Mouse (Mus musculus) embryonic facial prominence, embryonic 10.5 days (tissue): ENCODE results near the gene Mpdu1. TPM values are rescaled to one million over a fixed set of nuclear protein-coding genes. Genes with fewer than 3 reads are reported as not detected.
"Not testable (repeated sequence)": the region's sequence is repeated elsewhere in the genome, so short reads cannot be mapped to it uniquely, and the experiment has no call there.

Source experiments
- DNase-seq: peaks from one replicate; pipeline ENCODE4 v3.0.0-alpha.2; 2017; ENCODE audit warnings: low spot score
- H3K27ac ChIP-seq: fragments of 300-500 bp; sonication (generic); replicated peaks from 2 replicates; pipeline ENCODE4 v1.5.1; 2016; ENCODE audit warnings: mild to moderate bottlenecking
- H3K27me3 ChIP-seq: fragments of 300-500 bp; sonication (generic); replicated peaks from 2 replicates; pipeline ENCODE4 v1.6.1; 2016; ENCODE audit warnings: low read depth, mild to moderate bottlenecking; ENCODE audit not compliant: poor library complexity, severe bottlenecking
- H3K36me3 ChIP-seq: fragments of 300-500 bp; sonication (generic); replicated peaks from 2 replicates; pipeline ENCODE4 v1.6.1; 2016; ENCODE audit warnings: mild to moderate bottlenecking, moderate library complexity
- H3K4me1 ChIP-seq: fragments of 300-500 bp; sonication (generic); 2 replicates; pipeline ENCODE4 v1.6.1; 2016
- H3K4me3 ChIP-seq: fragments of 300-500 bp; sonication (generic); 2 replicates; pipeline ENCODE4 v1.5.1; 2016; ENCODE audit warnings: mild to moderate bottlenecking, moderate library complexity
- H3K9me3 ChIP-seq: fragments of 300-500 bp; sonication (generic); 2 replicates; pipeline ENCODE4 v1.6.1; 2016; ENCODE audit warnings: mild to moderate bottlenecking
- WGBS: fragments of 180-500 bp; shearing (Covaris S2); methylation state at CpG from one replicate; pipeline ENCODE4 v1.1.7; 2016; 5-methylcytosine and 5-hydroxymethylcytosine counted together
- polyA plus RNA-seq: library from polyadenylated mRNA; unstranded; fragments of >200 nt; fragmentation: Nextera tagmentation; extraction: Ambion mirVana; gene quantifications from 2 replicates; pipeline ENCODE4 v1.2.1, GENCODE M21; 2016

The Mpdu1 gene
- polyA plus RNA-seq, 1 experiment from 2014 or later, result 64.9 TPM

GRCm38 (mm10) chr11:69622406-69622805 is 40.0 kb downstream of the Mpdu1 start:
- DNase-seq, result no peak
- peak overlapping the region; percentile 67 for H3K4me3 ChIP-seq

GRCm38 (mm10) chr11:69621571-69622268 is 40.7 kb downstream of the Mpdu1 start, which contains the start of gene Sat2:
Gene Sat2 (plus strand): TSS chr11:69622024.
- Histone ChIP-seq H3K27me3 (peaks cover 9% of the 10 kb centered on the region), H3K27ac (peak within 1 kb of the TSS; percentile 91), H3K4me3 (peak within 1 kb of the TSS; percentile 67), H3K9me3 (no peaks in the 10 kb centered on the region), H3K4me1 (peaks cover 18% of the 10 kb centered on the region), H3K36me3 (no peaks in the 10 kb centered on the region)
- DNase-seq, result peak; percentile 90
- under 1% methylated on average over 20 of the region's 20 CpGs for WGBS

More at GRCm38 (mm10) chr11:69622406-69622805, 40.0 kb downstream of the Mpdu1 start:
- H3K9me3 ChIP-seq, result no peaks in the 10 kb centered on the region
- H3K27ac ChIP-seq, result peak overlapping the region; percentile 91
- WGBS, result 51% methylated on average over 6 of the region's 6 CpGs
- peaks cover 5% of the 10 kb centered on the region; the same call in 1 of the 2 replicates for H3K27me3 ChIP-seq
- no peaks in the 10 kb centered on the region for H3K36me3 ChIP-seq
- H3K4me1 ChIP-seq, result peaks cover 18% of the 10 kb centered on the region

GRCm38 (mm10) chr11:69620394-69621081 is 41.9 kb downstream of the Mpdu1 start:
- H3K4me1 ChIP-seq, result peaks cover 21% of the 10 kb centered on the region
- H3K27me3 ChIP-seq, result peaks cover 21% of the 10 kb centered on the region
- no peak overlapping the region for H3K4me3 ChIP-seq
- no peak overlapping the region for H3K27ac ChIP-seq
- DNase-seq, result no peak
- H3K9me3 ChIP-seq, result no peaks in the 10 kb centered on the region
- H3K36me3 ChIP-seq, result no peaks in the 10 kb centered on the region
- WGBS, result 82% methylated on average over 7 of the region's 7 CpGs

GRCm38 (mm10) chr11:69617805-69618204 is 44.6 kb downstream of the Mpdu1 start, which contains the start of gene Shbg:
Gene Shbg (minus strand): TSS chr11:69617905.
- Histone ChIP-seq H3K4me1 (peaks cover 25% of the 10 kb centered on the region), H3K27ac (no peak within 1 kb of the TSS), H3K36me3 (no peaks in the 10 kb centered on the region), H3K27me3 (peaks cover 32% of the 10 kb centered on the region), H3K4me3 (no peak within 1 kb of the TSS), H3K9me3 (no peaks in the 10 kb centered on the region)
- no peak for DNase-seq
- WGBS, result 78% methylated on average over 5 of the region's 5 CpGs

- WGBS, result 55% methylated on average over 10 of the region's 10 CpGs
These were observed 45.7 kb downstream of the Mpdu1 start for GRCm38 (mm10) chr11:69616781-69617180.

GRCm38 (mm10) chr11:69614257-69614588 is 48.2 kb downstream of the Mpdu1 start:
- H3K27me3 ChIP-seq, result peaks cover 35% of the 10 kb centered on the region
- H3K27ac ChIP-seq, DNase-seq, H3K36me3 ChIP-seq, H3K9me3 ChIP-seq: not testable (repeated sequence)
- peaks cover 17% of the 10 kb centered on the region for H3K4me1 ChIP-seq
- 52% methylated on average over 11 of the region's 11 CpGs for WGBS
- peak overlapping the region; percentile 34; the same call in 1 of the 2 replicates for H3K4me3 ChIP-seq

More at GRCm38 (mm10) chr11:69616781-69617180, 45.7 kb downstream of the Mpdu1 start:
- H3K4me3 ChIP-seq, result 0 out of 2 replicates have a peak overlapping the region, but pooled peaks have one; percentile 2
- no peak for DNase-seq
- H3K4me1 ChIP-seq, result peaks cover 17% of the 10 kb centered on the region
- H3K27ac ChIP-seq, result no peak overlapping the region
- no peaks in the 10 kb centered on the region for H3K9me3 ChIP-seq
- H3K27me3 ChIP-seq, result peaks cover 35% of the 10 kb centered on the region
- H3K36me3 ChIP-seq, result no peaks in the 10 kb centered on the region

- peak overlapping the region; percentile 34 for H3K4me3 ChIP-seq
- DNase-seq, result peak; percentile 89
- no peaks in the 10 kb centered on the region for H3K9me3 ChIP-seq
- WGBS, result 7% methylated on average over 19 of the region's 19 CpGs
- peaks cover 35% of the 10 kb centered on the region for H3K27me3 ChIP-seq
- H3K4me1 ChIP-seq, result peaks cover 17% of the 10 kb centered on the region
- peak overlapping the region; percentile 61 for H3K27ac ChIP-seq
- no peaks in the 10 kb centered on the region for H3K36me3 ChIP-seq
These were observed 48.7 kb downstream of the Mpdu1 start for GRCm38 (mm10) chr11:69613553-69614256.

- peaks cover 25% of the 10 kb centered on the region for H3K27me3 ChIP-seq
- H3K36me3 ChIP-seq, result no peaks in the 10 kb centered on the region
- peaks cover 19% of the 10 kb centered on the region for H3K4me1 ChIP-seq
- no peaks in the 10 kb centered on the region for H3K9me3 ChIP-seq
- H3K27ac ChIP-seq, result no peak overlapping the region
- H3K4me3 ChIP-seq, result no peak overlapping the region
- no peak for DNase-seq
- WGBS, result 68% methylated on average over 4 of the region's 4 CpGs
These were observed 51.5 kb downstream of the Mpdu1 start for GRCm38 (mm10) chr11:69610899-69611298.

GRCm38 (mm10) chr11:69609416-69609815 is 53.0 kb downstream of the Mpdu1 start:
- no peak overlapping the region for H3K4me3 ChIP-seq
- 63% methylated on average over 7 of the region's 7 CpGs for WGBS
- no peak overlapping the region for H3K27ac ChIP-seq
- H3K9me3 ChIP-seq, result no peaks in the 10 kb centered on the region
- H3K27me3 ChIP-seq, result peaks cover 26% of the 10 kb centered on the region
- no peak for DNase-seq
- H3K36me3 ChIP-seq, result no peaks in the 10 kb centered on the region
- H3K4me1 ChIP-seq, result peaks cover 34% of the 10 kb centered on the region

- H3K27ac ChIP-seq, result no peak overlapping the region
- peaks cover 38% of the 10 kb centered on the region for H3K4me1 ChIP-seq
- DNase-seq, result no peak
- peaks cover 35% of the 10 kb centered on the region for H3K27me3 ChIP-seq
- no peak overlapping the region for H3K4me3 ChIP-seq
- H3K36me3 ChIP-seq, result no peaks in the 10 kb centered on the region
- no peaks in the 10 kb centered on the region for H3K9me3 ChIP-seq
- 85% methylated on average over 3 of the region's 3 CpGs for WGBS
These were observed 53.9 kb downstream of the Mpdu1 start for GRCm38 (mm10) chr11:69608525-69608924.

GRCm38 (mm10) chr11:69606832-69607231 is 55.6 kb downstream of the Mpdu1 start:
- H3K27me3 ChIP-seq, result peaks cover 40% of the 10 kb centered on the region
- H3K36me3 ChIP-seq, result no peaks in the 10 kb centered on the region
- H3K4me1 ChIP-seq, result peaks cover 37% of the 10 kb centered on the region
- no peak overlapping the region for H3K27ac ChIP-seq
- peak overlapping the region; percentile 74; the same call in 1 of the 2 replicates for H3K4me3 ChIP-seq
- H3K9me3 ChIP-seq, result no peaks in the 10 kb centered on the region
- 90% methylated on average over 2 of the region's 2 CpGs for whole genome bisulfite sequencing
- no peak for DNase-seq
